Mouse (Mus musculus): ENCODE results near the gene 4930447C04Rik. TPM values are rescaled to one million over a fixed set of nuclear protein-coding genes. Genes with fewer than 3 reads are reported as not detected.

Gene 4930447C04Rik
- total RNA-seq, 2 experiments from 2014 or later, result 4.2 to 6.2 TPM

DNA sequence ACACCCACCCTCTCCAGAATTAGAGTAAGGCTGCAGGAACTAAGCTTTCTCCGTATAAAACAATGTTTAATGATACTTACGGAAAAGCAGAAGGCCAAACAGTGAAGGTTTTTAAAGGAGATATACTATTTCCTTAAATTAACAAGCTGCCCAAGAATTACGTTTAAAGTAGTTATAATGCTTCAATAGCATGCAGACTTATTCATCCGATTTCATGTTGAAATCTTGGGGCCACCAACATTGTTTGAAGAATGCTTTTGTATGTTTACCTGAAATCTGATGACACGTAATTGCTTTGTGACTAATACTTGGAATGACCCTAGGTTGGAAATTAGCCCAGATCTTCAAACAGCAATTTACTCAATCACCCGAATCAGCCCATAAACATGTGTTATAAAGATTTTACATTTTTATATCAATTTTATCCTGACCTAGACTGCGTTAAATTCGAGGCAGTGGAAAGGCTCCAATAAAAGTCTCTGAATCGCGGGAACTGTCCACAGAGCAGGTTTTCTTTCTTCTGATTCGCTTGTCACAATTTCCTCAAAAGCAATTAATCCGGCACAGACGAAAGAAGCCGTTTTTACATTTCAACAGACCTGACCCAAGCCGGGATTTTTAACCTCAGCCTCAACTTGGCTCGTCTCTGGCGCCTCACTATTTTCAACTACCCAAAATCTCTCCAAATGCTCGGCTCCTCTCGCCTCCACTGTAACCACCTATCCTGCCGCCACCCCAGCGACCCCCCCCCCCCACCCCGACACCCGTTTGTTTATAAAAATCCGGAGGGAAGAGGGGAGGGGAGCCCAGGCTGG is 4.0 kb upstream of the 4930447C04Rik start:
- no peak for DNase-seq (ENCODE audit: low spot score in 2 of 2)

DNA sequence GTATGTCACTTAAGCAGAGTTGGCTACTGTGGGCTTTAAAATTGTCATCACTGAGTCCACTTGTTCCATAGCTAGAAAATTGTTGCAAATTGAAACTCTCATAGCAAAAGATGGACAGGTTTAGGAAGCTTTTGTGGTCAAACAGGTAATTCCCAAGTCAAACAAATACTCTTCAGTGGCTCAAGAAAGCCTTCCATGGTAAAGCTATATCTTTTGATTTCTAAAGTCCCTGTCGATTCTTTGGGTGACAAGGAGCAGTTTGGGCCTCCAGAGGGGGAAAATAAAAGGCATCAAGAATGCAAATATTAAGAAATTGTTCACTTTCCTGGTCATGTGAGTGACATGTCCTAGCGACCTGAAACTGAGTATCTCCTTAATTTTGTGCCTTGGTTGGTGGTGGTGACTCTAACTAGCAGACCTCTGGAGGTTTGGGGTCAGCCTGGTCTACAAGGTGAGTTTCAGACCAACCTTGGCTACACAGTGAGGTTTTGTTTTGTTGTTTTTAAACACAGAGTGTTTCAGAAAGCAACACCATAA is 3.1 kb upstream of the 4930447C04Rik start:
- DNase-seq (ENCODE audit: low spot score in 2 of 2), result no peak

DNA sequence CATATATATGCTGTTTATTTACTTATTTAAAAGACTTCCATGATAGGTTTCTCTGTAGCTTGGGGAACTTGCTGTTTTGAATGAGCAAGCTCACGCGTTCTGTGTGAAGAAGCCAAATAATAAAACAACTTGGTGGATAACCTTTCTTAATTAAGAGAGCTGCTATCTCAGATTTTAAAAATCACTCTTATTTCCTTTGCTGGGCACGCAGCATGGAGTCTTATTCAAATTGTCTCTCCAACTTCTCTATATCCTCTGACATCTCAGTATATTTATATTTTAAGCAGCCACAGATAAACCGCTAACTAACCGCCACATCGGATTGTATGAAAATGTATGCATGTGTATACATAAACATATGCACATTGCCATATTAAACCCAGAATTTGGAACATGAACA is 1.6 kb upstream of the 4930447C04Rik start:
- DNase-seq (ENCODE audit: low spot score in 2 of 2), result no peak

DNA sequence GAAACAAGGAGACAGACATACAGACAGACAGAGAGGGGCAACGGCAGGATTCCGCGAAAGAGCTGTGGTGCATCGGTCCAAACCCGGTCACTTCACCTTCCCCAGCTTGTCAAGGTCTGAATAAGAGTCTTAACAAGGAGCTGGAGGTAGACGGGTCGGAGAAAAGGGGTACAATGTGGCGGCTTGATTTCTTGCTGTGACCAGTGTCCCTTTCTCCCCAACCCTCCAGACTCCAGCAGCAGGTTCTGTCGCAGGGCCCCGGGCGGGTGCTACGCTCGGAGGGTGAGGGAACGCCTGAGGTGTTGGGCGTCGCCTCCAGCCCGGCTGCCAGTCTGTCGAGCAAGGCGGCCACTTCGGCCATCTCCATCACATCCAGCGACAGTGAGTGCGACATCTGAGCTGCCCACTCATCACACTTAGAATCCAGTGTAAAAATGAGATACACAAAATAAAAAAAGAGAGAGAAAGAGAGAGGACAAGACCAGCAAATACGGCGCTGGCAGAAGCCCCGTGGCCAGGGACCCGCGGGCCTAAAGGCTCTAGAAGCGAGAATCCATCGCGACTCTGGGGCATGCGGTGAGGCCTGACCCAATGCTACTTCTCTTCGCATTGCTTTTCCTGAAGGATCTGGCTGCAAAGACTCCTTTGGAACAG is 951 bp upstream of the 4930447C04Rik start:
- DNase-seq (ENCODE audit: low spot score in 2 of 2), result no peak

DNA sequence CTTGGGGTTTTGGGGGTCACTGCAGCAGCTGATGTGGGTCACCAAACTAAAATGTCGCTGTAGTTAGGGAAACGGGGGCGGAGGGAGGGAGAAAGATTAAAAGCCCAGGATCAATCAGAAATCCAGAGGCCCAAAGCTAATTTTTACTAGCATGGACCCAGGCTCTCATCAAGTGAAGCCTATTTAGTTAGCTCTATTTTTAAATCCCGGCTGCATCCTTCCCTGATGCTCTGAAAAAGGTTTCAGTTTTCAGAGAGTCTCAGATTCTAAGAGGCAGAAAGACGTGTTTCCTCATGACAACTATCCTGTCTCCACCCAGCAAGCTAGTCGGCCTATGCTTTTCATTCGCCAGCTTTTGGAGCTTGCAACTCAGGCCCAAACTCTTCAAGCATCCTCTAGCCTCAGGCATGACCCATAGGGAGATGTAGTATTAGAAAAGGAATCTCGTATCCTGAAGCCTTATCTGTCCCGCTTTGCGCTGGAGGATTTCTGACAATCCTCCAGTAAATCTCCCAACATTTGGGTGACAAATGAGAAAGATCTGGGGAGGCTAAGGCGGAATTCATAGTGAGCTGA is 336 bp upstream of the 4930447C04Rik start:
- DNase-seq (ENCODE audit: low spot score in 2 of 2), result no peak

DNA sequence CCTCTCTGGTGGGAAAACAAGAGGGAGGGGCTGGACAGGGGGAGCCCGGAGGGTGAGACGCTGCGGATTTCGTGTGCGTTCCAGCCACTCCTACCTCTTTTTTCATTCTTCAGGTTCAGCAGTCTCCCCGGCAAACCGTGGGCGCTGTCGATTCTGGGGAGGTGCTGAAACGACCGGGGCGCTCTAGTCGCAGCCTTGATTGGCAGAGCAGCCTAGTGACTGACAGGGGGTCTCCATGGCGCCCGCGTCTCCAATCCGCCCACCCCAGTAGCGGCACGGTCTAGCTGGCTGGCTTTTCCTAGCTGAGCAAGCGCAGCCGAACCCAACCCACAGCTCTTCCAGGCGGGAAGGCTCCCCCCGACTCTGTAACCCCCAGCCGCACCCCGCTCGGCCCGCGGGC is 958 bp downstream of the 4930447C04Rik start, which contains the start of gene Six6:
Gene Six6, plus strand, starts transcription at position 277 of the 400 bp plus-strand sequence.
- DNase-seq (ENCODE audit: low spot score in 2 of 2), result no peak

DNA sequence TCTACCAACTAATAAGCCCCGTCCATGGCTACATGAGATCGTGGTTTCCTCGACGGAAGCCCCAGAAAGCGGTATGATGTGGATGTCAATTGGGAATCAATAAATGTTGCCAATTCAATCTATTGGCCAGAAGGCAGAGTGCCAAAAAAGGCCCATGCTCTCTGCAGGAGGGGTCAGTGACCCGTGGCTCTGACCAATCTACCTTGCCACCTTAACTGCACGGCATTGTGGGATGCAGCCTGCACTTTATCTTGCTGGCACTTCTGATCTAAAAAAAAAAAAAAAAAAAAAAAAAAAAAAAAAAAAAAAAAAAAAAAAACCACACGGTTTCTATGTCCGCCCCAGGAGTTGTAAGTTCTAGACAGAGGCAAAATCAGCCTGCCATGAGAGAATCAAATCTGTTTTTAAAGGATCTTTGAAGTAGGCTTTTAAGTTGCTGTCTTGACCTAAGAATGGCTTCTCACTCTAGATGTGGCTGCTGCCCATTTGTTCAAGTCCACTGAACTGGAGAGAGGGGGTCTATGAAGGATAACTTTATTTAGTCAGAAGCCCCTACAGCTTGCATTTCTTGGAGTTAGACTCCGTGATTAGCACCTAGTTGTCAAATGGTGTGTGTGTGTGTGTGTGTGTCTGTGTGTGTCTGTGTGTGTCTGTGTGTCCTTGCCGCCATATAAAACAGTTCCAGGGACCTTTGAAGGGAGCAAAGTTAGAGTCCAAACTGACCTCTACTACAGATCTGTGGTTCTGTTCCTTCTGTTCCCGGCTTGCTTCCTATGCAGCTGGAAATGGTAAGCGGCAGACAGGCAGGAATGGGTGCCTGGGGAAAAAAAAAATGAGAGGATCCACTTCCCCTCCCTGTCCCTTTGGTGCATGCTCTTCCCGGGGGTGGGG is 1.7 kb downstream of the 4930447C04Rik start:
- DNase-seq (ENCODE audit: low spot score in 2 of 2), result no peak

DNA sequence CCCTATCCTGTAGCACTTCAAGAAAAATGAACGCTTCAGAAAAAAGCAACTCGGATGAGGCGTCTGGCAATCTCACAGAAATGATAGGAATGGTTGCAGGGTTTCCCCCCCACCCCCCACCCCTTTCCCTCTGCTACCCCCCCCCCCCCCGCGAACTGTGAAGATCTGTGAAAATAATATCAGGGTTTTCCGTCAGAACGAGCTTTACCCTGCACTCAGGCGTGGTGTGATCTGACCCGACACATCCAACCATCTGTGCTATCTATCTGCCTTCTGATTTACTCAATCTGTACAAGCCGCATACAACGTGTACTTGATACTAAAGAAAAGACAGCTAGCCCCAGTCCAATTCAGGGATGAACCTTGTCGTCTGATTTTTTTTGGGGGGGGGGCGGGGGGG is 2.4 kb downstream of the 4930447C04Rik start:
- no peak for DNase-seq (ENCODE audit: low spot score in 2 of 2)

DNA sequence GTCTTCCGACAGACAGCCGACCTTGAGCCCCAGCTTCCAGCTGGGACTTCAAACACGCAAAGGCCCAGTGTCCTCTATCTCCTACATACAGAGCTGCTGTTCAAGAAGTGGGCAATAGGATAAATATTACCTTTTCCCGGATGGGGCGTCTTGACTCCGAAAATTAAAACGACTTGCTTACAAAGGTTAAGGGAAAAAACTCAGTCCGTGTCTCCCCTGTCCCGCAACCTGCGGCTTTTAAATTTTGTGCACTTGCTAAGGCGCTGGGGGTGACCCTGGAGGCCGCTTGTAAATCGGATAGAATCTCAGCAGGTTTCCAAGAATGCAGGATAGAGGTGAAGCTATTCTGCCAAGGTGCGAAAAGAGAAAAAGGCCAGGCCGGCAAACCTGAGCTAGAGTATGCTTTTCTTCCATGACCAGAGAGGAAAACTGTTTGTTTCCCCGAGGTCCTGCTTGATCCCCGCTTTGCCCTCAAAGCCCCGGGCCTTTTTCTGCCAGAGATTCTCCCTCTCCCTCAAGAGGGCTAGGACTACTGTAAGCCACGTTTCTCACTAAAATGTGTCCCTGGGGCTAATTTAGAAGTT is 2.9 kb downstream of the 4930447C04Rik start:
- DNase-seq (ENCODE audit: low spot score in 2 of 2), result no peak

DNA sequence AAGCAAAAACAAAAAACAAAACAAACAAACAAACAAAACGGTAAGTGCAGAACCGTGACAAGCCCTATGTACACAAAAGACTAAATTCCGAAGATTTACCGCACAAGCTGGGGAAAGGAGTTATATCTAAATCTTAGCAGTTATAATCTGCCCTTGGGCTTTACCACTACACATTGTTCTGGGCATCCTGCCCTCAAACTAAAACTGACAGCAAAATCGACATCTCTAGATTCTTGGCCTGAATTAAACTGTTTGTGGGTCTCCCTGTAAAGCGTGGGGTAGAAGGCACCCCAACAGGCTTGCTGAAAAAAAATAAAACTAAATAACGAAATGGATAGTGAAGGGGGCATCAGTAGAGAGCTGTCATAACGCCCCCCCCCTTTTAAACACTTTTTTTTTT is 3.8 kb downstream of the 4930447C04Rik start:
- no peak for DNase-seq (ENCODE audit: low spot score in 2 of 2)

DNA sequence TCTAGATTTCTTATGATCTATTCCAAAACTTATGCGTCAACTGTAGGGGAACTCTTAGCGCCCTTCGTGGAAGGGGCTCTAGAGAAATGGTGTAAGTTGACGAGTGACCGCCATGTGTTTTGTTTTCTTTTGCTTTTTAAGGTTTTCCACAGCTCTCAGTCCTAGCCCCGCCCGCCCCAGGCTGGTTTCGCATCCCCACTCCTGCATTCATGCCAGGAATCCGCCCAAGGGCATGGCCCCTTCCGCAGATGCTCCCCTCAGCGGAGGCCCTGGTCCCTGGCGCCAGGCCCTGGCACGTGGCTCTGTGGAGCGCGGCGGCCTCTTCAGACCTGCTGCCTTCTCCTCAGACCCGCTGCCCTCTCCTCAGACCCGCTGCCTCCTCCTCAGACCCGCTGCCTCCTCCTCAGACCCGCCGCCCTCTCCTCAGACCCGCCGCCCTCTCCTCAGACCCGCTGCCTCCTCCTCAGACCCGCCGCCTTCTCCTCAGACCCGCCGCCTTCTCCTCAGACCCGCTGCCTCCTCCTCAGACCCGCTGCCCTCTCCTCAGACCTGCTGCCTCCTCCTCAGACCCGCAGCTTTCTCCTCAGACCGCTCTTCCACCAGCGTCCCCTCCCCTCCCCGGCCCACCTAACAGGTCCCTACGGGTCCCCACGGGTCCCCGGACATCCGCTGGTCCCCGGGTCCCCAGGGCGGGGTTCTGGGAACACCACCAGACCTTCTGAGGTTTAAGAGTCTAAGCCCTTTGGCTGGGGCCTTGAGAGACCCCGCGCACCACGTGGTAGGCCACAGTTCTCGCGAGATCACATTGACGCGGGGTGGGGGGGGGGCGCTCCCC is 23.2 kb downstream of the 4930447C04Rik start:
- DNase-seq (ENCODE audit: low spot score in 2 of 2), result no peak

DNA sequence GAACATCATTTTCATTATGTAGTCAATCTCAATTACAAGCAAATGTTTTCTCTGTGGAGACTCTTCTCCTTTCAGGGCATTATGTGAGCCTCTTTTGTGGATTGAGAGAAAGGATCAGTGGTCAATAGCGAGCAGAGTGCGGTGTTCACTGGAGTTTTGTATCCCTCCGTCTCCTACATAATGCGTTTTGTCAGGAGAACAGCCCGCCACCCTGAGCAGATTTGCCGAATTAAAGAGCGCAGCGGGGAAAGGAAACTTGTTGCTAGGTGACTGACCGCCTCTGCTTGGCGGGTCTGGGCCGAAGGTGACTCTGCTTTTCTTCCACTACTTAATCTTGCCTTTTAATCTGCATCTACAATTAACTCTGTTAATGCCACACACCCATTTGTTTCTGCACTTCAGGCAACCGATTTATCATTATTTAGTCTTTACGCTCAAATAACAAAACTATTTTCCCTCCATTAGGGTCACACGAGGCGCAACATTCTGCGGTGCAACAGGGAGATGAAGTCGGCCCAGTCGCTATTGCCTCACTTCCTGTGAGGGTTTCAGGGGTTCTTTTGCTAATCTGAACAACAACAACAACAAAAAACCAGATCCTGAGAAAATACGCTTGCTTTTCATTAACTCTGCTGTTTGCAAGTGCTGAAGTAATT is 86.1 kb downstream of the 4930447C04Rik start:
- DNase-seq (ENCODE audit: low spot score in 2 of 2), result no peak

DNA sequence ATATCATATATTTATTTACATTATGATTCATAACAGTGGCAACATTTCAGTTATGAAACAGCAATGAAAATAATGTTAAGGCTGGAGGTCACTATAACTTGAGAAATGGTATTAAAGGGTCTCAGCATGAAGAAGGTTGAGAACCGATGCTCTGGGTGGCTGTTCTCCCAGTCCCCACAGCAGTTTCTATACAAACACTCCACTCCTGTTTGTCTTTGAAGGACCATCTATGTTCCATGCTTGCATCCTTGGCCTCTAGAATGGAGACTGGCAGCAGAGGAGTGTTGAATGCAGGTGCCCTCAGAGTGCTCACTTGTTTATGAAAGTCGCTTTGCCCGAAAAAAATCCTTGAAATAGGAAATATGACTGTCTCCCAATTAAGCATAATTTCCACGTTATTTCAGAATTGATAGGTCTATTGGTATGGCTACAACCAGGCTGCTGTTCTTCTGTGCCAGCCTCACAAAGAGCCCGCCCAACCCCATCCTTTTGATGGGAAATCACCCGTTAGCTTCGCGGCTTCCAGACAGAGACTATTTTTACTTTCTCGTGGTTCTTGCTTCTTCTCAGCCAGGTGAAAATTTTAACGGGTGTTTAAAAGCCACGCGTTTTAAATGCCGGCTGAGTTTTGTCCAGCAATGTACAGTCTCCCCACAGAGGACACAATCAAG is 87.0 kb downstream of the 4930447C04Rik start:
- DNase-seq (ENCODE audit: low spot score in 2 of 2), result no peak

DNA sequence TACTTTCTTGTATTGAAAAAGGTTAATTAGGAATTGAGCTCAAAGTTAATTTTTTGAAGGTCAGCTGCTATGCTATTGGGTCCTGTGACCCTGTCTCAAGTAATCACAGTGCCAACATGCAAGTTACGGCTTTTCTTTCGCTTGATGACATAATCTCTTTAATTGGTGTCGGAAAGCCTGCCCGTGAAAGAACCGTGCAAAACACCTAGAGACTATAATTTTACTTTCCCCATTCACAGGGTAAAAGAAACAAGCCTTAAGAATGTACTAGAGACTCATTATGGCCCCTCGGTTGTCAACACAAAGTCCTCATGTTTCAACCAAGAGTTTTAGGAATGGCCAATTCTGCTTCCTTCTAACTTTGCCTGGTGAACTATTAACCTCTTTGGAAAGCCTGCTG is 88.3 kb downstream of the 4930447C04Rik start:
- no peak for DNase-seq (ENCODE audit: low spot score in 2 of 2)

DNA sequence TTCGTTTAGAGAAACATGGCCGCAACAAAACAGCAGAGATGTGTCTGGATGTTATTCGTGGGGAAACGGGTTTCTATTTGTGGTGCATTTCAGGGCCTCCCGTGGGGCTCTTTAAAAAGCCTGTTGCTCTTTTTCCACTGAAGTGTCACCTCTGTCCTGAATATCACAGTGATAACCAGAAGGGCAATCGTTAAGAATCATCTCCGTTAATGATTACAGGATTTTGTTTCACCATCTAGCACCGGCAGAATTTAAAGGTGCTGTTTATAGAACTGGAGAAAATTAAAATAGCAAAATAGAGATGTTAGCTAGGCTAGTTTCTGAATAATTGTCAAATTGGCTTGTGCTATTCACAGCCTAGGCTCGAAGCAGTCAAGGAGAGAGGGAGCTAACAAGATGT is 90.4 kb downstream of the 4930447C04Rik start:
- no peak for DNase-seq (ENCODE audit: low spot score in 2 of 2)

DNA sequence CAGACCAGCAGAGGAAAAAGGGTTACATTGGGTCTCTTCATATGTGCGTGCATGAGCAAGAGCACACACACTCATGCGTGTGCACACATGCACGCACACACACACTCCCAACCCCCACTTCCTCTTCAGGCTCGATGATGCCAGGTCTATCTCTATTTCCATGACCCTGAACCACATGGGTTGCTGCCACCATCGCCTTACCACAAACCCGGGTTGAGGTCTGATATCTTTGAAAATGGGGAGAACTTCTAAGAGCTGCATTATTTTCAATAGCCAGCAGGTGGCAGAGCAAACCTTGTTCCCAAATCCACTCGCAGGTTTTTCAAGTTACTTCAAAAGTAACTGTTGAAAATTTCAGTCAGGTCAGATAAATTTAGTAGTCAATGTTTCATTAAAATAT is 92.8 kb downstream of the 4930447C04Rik start:
- peak in 1 of 2 experiments; percentile 50 for DNase-seq (ENCODE audit: low spot score in 2 of 2)

DNA sequence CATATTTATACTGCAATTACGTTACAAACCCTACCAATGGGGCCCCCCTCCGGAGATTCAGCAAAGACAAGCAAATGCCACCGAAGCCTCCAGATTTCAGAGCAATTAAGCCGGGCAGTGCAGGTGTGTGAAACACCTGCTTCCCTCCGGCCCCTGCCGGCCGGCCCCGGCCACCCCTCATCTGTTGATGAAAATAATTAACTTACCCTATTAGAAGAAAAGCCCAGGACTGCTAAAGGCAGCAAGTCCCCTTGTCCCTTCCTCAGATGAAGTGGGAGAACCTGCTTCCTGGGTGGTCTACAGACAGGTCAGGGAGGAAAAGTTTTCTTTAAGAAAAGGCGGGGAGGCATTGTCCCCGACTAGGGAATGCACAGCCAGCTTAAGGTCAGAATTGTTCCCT is 94.6 kb downstream of the 4930447C04Rik start:
- no peak for DNase-seq (ENCODE audit: low spot score in 2 of 2)

DNA sequence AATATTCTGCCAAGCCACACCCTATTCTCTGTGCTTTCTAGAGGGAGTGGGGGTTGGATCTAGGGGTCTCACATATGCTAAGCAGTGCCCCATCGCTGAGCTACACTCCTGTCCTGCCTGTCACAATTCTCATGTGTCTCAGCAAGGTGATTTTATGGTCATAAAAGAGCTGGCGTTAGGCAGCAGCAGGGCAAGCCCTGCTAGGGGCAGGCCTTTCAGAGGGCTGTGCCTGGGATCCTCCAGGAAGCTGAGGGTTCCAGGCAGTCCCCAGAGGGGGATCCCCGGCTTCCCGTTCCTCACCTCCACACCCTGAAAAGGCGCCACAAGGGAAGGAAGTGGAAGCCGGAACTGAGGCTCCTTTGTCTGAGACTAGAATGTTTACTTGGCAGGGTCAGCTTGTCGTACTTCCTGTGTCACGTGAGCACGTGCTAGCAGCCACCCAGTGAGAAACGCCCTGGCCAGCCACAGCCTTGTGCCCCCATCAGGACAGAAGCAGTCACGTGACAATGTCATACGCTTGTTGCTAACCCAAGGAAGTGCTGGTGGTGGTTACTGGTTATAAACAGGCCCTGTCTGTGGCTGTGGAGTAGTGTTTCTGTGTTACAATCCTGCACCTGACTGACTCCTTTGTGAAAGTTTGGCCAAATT is 96.5 kb downstream of the 4930447C04Rik start:
- no peak for DNase-seq (ENCODE audit: low spot score in 2 of 2)

Data from layer of hippocampus, postnatal 14 days (tissue).